Mouse (Mus musculus) liver, embryonic 14.5 days (tissue): Measurements from ENCODE around the gene Nptn.

Source experiments
- CTCF ChIP-seq: IDR thresholded peaks from 2 replicates; pipeline ENCODE4 v1.5.1; 2016; ENCODE audit warnings: antibody characterized with exemption, low read depth, control low read depth
- EP300 ChIP-seq: IDR thresholded peaks from 2 replicates; pipeline ENCODE4 v1.6.1; 2016; ENCODE audit warnings: antibody characterized with exemption, low read depth

DNA sequence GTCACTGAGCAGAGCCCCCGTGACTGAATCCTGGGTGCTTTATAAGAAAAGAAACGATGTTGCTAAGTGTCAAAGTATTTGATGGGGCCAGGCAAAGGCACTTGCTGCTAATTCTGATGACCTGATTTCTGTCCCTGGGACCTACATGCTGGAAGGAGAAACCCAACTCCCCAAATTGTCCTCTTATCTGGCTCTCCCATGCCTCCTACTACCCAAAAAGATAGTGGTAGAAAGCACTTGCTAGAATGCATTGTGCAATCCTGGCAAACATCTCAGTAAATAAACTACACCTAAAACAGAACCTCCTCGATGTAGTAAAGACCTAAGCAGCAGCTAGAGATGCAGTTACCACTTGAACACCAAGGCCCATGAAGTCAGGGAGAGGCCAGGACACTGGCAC lies 80.8 kb downstream of the Nptn start:
- TF ChIP-seq CTCF = no peak
- TF ChIP-seq EP300 = peak; percentile 89
